Mouse (Mus musculus) liver, postnatal 0 days (tissue): ENCODE measurements around the gene Paqr4.

Experiments used
- CTCF ChIP-seq: sonication (generic); IDR thresholded peaks from 2 replicates; pipeline ENCODE4 v1.5.1; 2016; ENCODE audit warnings: antibody characterized with exemption, low read depth
- EP300 ChIP-seq: IDR thresholded peaks from 2 replicates; pipeline ENCODE4 v1.6.1; 2016; ENCODE audit warnings: antibody characterized with exemption, low read depth, mild to moderate bottlenecking

DNA sequence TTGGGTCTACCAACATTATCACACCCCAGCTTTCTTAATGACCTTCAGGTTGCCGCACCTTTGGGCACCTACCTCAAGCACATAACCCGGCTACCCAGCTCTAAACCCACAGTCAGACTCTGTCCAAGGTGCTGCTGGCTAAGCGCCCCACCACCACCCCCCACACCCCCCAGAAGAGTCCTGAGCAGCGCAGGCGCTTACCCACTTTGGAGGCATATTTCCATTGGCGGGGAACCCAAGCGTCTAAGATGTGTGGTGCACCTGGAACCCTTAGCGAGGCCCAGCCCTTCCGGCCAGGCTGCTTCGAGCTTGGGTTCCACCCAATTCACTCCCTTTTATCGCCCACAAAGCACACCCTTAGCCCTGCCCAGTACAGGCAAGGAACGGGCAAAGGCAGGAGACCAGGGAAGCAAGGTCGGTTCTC, at the start of gene Paqr4:
- TF ChIP-seq CTCF (no peak), EP300 (no peak)
